Mouse (Mus musculus) intestine, embryonic 14.5 days (tissue): ENCODE results near the gene Prr36. TPM values are rescaled to one million over a fixed set of nuclear protein-coding genes. Genes with fewer than 3 reads are reported as not detected.

Experiments used
- ATAC-seq: fragments of 200-750 bp; cut with Nextera tagmentation; replicated peaks from 2 replicates; pipeline ENCODE4 v1.8.0; 2017; ENCODE audit warnings: low read depth, moderate number of reproducible peaks, moderate TSS enrichment, moderate library complexity; ENCODE audit not compliant: low FRiP score, low TSS enrichment
- DNase-seq: peaks from one replicate; pipeline ENCODE4 v3.0.0-alpha.2; 2018; ENCODE audit warnings: low spot score
- H3K27ac ChIP-seq: fragments of 300-500 bp; sonication (generic); 2 replicates; pipeline ENCODE4 v1.5.1; 2014; ENCODE audit warnings: low read depth, mild to moderate bottlenecking, control low read depth
- H3K27me3 ChIP-seq: fragments of 300-500 bp; sonication (generic); replicated peaks from 2 replicates; pipeline ENCODE4 v1.6.1; 2014; ENCODE audit warnings: low read length, control low read depth; ENCODE audit not compliant: control insufficient read depth, insufficient read depth
- H3K36me3 ChIP-seq: fragments of 300-500 bp; sonication (generic); 2 replicates; pipeline ENCODE4 v1.6.1; 2014; ENCODE audit warnings: low read length, control low read depth; ENCODE audit not compliant: control insufficient read depth, insufficient read depth
- H3K4me1 ChIP-seq: fragments of 300-500 bp; sonication (generic); replicated peaks from 2 replicates; pipeline ENCODE4 v1.6.1; 2014; ENCODE audit warnings: low read length, control low read depth, mixed read lengths; ENCODE audit not compliant: control insufficient read depth, insufficient read depth
- H3K4me2 ChIP-seq: fragments of 300-500 bp; sonication (generic); 2 replicates; pipeline ENCODE4 v1.6.1; 2014; ENCODE audit warnings: low read length
- H3K4me3 ChIP-seq: fragments of 300-500 bp; sonication (generic); 2 replicates; pipeline ENCODE4 v1.5.1; 2014; ENCODE audit warnings: low read depth, low read length, control low read depth, mixed read lengths
- H3K9ac ChIP-seq: fragments of 300-500 bp; sonication (generic); 2 replicates; pipeline ENCODE4 v1.6.1; 2014; ENCODE audit warnings: mild to moderate bottlenecking, low read length
- H3K9me3 ChIP-seq: fragments of 300-500 bp; sonication (generic); 2 replicates; pipeline ENCODE4 v1.6.1; 2016; ENCODE audit warnings: low read length, control low read depth; ENCODE audit not compliant: control insufficient read depth
- WGBS: fragments of 180-500 bp; shearing (Covaris S2); extraction: QIAGEN DNeasy Blood & Tissue Kit; methylation state at CpG from one replicate; pipeline ENCODE4 v1.1.7; 2014; 5-methylcytosine and 5-hydroxymethylcytosine counted together
- polyA plus RNA-seq: library from polyadenylated mRNA; unstranded; fragments of >200 nt; fragmentation: Nextera tagmentation; extraction: Ambion mirVana; gene quantifications from 2 replicates; pipeline ENCODE4 v1.2.1, GENCODE M21; 2014

The Prr36 gene
- polyA plus RNA-seq, 1 experiment from 2014 or later, result 5.4 TPM

DNA sequence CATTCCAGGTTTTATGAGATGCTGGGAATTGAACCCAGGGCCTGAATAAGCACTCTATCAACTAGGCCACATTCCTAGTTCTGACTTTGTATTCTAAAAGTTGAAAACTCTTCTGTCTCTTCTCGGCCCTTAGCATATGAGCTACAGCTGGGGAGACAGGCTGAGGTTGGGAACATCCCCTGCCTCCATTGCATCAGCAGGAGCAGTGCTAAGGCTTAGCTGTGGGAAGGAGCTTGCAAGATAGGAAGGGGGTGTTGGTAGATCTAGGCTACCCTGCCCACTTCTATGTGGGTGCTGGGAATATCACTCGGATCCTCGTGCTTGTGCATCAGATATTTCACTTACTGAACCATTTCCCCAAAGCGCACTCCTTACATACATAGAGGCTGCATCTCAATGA lies 10.7 kb upstream of the Prr36 start:
- Histone ChIP-seq H3K27me3 (no peaks in the 10 kb centered on the region), H3K9ac (no peak overlapping the region), H3K4me3 (no peak overlapping the region), H3K4me2 (no peak overlapping the region), H3K27ac (no peak overlapping the region), H3K36me3 (no peaks in the 10 kb centered on the region), H3K4me1 (no peaks in the 10 kb centered on the region), H3K9me3 (no peaks in the 10 kb centered on the region)
- WGBS, result 94% methylated on average over 4 of the region's 4 CpGs
- DNase-seq (no peak), ATAC-seq (no peak)

- no peaks in the 10 kb centered on the region for H3K27me3 ChIP-seq
- H3K9ac ChIP-seq, result peak within 1 kb of the TSS; percentile 31; the same call in 1 of the 2 replicates
- ATAC-seq (peak; percentile 82), DNase-seq (no peak)
- peak within 1 kb of the TSS; percentile 24 for H3K4me3 ChIP-seq
- WGBS, result 6% methylated on average over 33 of the region's 33 CpGs
- H3K4me1 ChIP-seq, result no peaks in the 10 kb centered on the region
- H3K36me3 ChIP-seq, result no peaks in the 10 kb centered on the region
- no peaks in the 10 kb centered on the region for H3K9me3 ChIP-seq
- no peak within 1 kb of the TSS for H3K27ac ChIP-seq
- H3K4me2 ChIP-seq, result peak within 1 kb of the TSS; percentile 60
Measured at GRCm38 (mm10) chr8:4226739-4227347, 9.6 kb upstream of the Prr36 start, which contains the start of gene Lrrc8e. Lrrc8e (plus strand) TSS chr8:4226827.

DNA sequence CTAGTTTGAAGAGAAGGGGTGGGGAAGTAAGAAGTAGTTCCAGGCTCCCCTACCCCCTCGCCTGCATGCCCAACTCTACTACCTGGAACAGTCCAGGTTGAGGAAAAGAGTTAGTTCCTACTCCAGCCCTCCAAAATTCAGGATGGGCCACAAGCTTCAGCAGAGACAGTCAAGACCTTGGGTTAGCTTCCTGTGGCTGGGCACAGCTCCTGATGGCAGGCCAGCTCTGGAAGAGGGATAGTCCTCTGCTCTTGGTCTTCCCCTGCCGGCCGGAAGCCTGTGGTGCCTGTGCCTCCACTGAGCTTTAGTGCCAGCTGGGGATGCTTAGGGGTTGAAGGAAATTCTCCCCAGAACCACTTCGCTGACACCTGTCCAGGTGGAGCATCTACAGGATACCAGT lies 9.1 kb upstream of the Prr36 start:
- Histone ChIP-seq H3K27me3 (no peaks in the 10 kb centered on the region), H3K4me3 (peak overlapping the region; percentile 24; the same call in 1 of the 2 replicates), H3K4me2 (peak overlapping the region; percentile 60), H3K9me3 (no peaks in the 10 kb centered on the region), H3K27ac (no peak overlapping the region), H3K36me3 (no peaks in the 10 kb centered on the region), H3K9ac (no peak overlapping the region), H3K4me1 (no peaks in the 10 kb centered on the region)
- whole genome bisulfite sequencing, result 20% methylated on average over 4 of the region's 4 CpGs
- no peak for DNase-seq
- ATAC-seq, result 0 out of 2 replicates have a peak, but pooled peaks have one; percentile 16

DNA sequence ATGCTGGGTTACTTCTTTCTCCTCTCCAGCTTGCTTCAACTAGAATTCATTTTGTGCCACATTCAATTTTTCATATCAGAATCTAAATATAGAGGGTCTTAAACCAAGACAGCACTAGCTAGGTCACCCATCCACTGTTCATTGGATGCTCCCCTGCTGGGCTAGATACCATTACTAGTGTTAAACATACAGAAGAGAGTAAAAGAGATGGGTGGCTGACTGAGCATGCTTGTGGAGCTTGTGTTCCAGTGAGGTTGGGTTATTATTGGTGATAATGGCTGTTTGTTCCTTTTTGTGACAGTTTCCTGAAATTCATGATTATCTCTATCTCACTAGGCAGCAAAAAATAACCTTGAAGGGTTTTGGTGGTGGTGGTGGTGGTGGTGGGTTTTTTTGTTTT lies 4.8 kb upstream of the Prr36 start:
- ATAC-seq, result no peak
- Histone ChIP-seq H3K4me2 (no peak overlapping the region), H3K27ac (no peak overlapping the region), H3K9ac (no peak overlapping the region), H3K36me3 (no peaks in the 10 kb centered on the region), H3K9me3 (no peaks in the 10 kb centered on the region), H3K27me3 (peaks cover 15% of the 10 kb centered on the region), H3K4me3 (no peak overlapping the region), H3K4me1 (no peaks in the 10 kb centered on the region)
- DNase-seq, result no peak

DNA sequence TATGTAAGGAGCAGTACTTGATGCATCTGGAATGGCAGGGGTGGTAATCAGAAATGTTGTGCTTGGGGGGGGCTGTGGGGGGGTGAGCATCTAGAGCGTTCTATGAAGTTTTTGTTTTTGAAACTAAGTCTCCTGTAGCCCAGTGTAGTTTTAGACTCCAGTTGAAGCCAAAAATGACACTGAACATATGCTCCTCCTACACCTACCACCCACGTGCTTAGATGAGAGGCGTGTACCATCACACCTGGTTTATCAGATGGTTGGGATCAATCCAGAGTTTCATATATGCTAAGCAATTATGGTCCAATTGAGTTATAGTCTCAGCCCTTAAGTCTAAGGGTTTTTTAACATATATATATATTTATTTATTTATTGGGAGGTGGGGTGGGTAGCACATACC lies 2.4 kb upstream of the Prr36 start:
- no peak overlapping the region for H3K9ac ChIP-seq

GRCm38 (mm10) chr8:4216296-4216695 lies 963 bp downstream of the Prr36 start:
- peaks cover 40% of the 10 kb centered on the region for H3K27me3 ChIP-seq
- peak overlapping the region; percentile 63 for H3K4me2 ChIP-seq
- no peak for DNase-seq
- H3K27ac ChIP-seq, result no peak overlapping the region
- no peaks in the 10 kb centered on the region for H3K36me3 ChIP-seq
- peaks cover 10% of the 10 kb centered on the region; the same call in 1 of the 2 replicates for H3K4me1 ChIP-seq
- WGBS, result 7% methylated on average over 18 of the region's 18 CpGs
- H3K4me3 ChIP-seq, result peak overlapping the region; percentile 37
- H3K9ac ChIP-seq, result peak overlapping the region; percentile 43
- no peaks in the 10 kb centered on the region for H3K9me3 ChIP-seq
- no peak for ATAC-seq

More for the DNA sequence above, 2.4 kb upstream of the Prr36 start:
- DNase-seq, result no peak
- Histone ChIP-seq H3K9me3 (no peaks in the 10 kb centered on the region), H3K27me3 (peaks cover 37% of the 10 kb centered on the region), H3K4me3 (no peak overlapping the region), H3K27ac (no peak overlapping the region), H3K36me3 (no peaks in the 10 kb centered on the region), H3K4me1 (peaks cover 4% of the 10 kb centered on the region; the same call in 1 of the 2 replicates), H3K4me2 (no peak overlapping the region)
- WGBS, result 87% methylated on average over 3 of the region's 3 CpGs
- no peak for ATAC-seq

- Histone ChIP-seq H3K27me3 (peaks cover 40% of the 10 kb centered on the region), H3K36me3 (0 out of 2 replicates have a peak, but pooled peaks cover 6% of the 10 kb centered on the region), H3K4me2 (peak overlapping the region; percentile 88), H3K4me1 (peaks cover 10% of the 10 kb centered on the region; the same call in 1 of the 2 replicates), H3K27ac (peak overlapping the region; percentile 65), H3K9ac (0 out of 2 replicates have a peak overlapping the region, but pooled peaks have one; percentile 29), H3K9me3 (no peaks in the 10 kb centered on the region), H3K4me3 (peak overlapping the region; percentile 41)
- 8% methylated on average over 33 of the region's 33 CpGs for WGBS
- ATAC-seq, result peak; percentile 58
- peak; percentile 83 for DNase-seq
Measured at GRCm38 (mm10) chr8:4214006-4214980, 3.0 kb downstream of the Prr36 start.

GRCm38 (mm10) chr8:4213210-4214005 lies 3.9 kb downstream of the Prr36 start:
- Histone ChIP-seq H3K36me3 (0 out of 2 replicates have a peak, but pooled peaks cover 6% of the 10 kb centered on the region), H3K27me3 (peaks cover 37% of the 10 kb centered on the region), H3K4me3 (peak overlapping the region; percentile 41), H3K4me1 (peaks cover 10% of the 10 kb centered on the region; the same call in 1 of the 2 replicates), H3K9me3 (no peaks in the 10 kb centered on the region), H3K27ac (peak overlapping the region; percentile 65), H3K4me2 (peak overlapping the region; percentile 88), H3K9ac (peak overlapping the region; percentile 41)
- ATAC-seq (peak; percentile 68), DNase-seq (peak; percentile 81)
- 3% methylated on average over 18 of the region's 18 CpGs for WGBS
